Mouse (Mus musculus) ES-E14 (cell line): ENCODE results near the gene Pla2g1b. TPM values are rescaled to one million over a fixed set of nuclear protein-coding genes. Genes with fewer than 3 reads are reported as not detected.

Source experiments
- DNase-seq: peaks from one replicate; pipeline ENCODE4 v3.0.0-alpha.2; 2013; ENCODE audit warnings: low read depth, low spot score
- H3K27ac ChIP-seq: 2 replicates; pipeline ENCODE4 v1.5.1; 2012; ENCODE audit warnings: low read depth, mild to moderate bottlenecking, low read length, moderate library complexity, mixed read lengths; ENCODE audit not compliant: poor library complexity, insufficient read depth, severe bottlenecking
- H3K36me3 ChIP-seq: 2 replicates; pipeline ENCODE4 v1.6.1; 2012; ENCODE audit warnings: mild to moderate bottlenecking, low read length, moderate library complexity, mixed read lengths; ENCODE audit not compliant: control insufficient read depth, poor library complexity, insufficient read depth, severe bottlenecking
- H3K4me1 ChIP-seq, 2 experiments: fragments of 150-350 bp in 1 of 2; sonication (generic) in 1 of 2; 2 replicates each; pipeline ENCODE4 v1.6.1; 2012; ENCODE audit warnings: low read length in 2 of 2, mild to moderate bottlenecking in 1 of 2, mixed read lengths in 1 of 2; ENCODE audit not compliant: control insufficient read depth in 2 of 2, insufficient read depth in 2 of 2, poor library complexity in 1 of 2
- H3K4me3 ChIP-seq, 2 experiments: fragments of 150-350 bp in 1 of 2; sonication (generic) in 1 of 2; 2 replicates each; pipeline ENCODE4 v1.5.1; 2012; ENCODE audit warnings: low read length in 2 of 2, low read depth in 1 of 2, mild to moderate bottlenecking in 1 of 2, mixed read lengths in 1 of 2; ENCODE audit not compliant: insufficient read depth in 1 of 2, poor library complexity in 1 of 2, severe bottlenecking in 1 of 2
- H3K9ac ChIP-seq: 2 replicates; pipeline ENCODE4 v1.6.1; 2012; ENCODE audit warnings: low read depth, mild to moderate bottlenecking, low read length, mixed read lengths; ENCODE audit not compliant: poor library complexity, insufficient read depth, severe bottlenecking
- H3K9me3 ChIP-seq: fragments of 150-350 bp; sonication (generic); 2 replicates; pipeline ENCODE4 v1.6.1; 2012; ENCODE audit warnings: low read depth, mild to moderate bottlenecking, low read length; ENCODE audit not compliant: control insufficient read depth, insufficient read depth
- CHD2 ChIP-seq: IDR thresholded peaks from 2 replicates; pipeline ENCODE4 v1.6.1; 2014; ENCODE audit warnings: mild to moderate bottlenecking, low read depth, low read length, inconsistent platforms
- HCFC1 ChIP-seq: IDR thresholded peaks from 2 replicates; pipeline ENCODE4 v1.6.1; 2012; ENCODE audit warnings: low read length, inconsistent platforms, borderline replicate concordance; ENCODE audit not compliant: insufficient read depth
- MAFK ChIP-seq: IDR thresholded peaks from 2 replicates; pipeline ENCODE4 v1.6.1; 2014; ENCODE audit warnings: mild to moderate bottlenecking, low read depth, low read length, inconsistent platforms; ENCODE audit not compliant: insufficient read depth
- ZC3H11A ChIP-seq: IDR thresholded peaks from 2 replicates; pipeline ENCODE4 v1.6.1; 2012; ENCODE audit warnings: low read depth, mild to moderate bottlenecking, inconsistent platforms, low read length, borderline replicate concordance
- ZNF384 ChIP-seq: IDR thresholded peaks from 2 replicates; pipeline ENCODE4 v1.6.1; 2012; ENCODE audit warnings: low read depth, low read length, inconsistent platforms
- in situ Hi-C, 2 experiments: fragments of 600-800 bp; cut with MboI; formaldehyde crosslinking; loops; one replicate each; pipeline ENCODE4 v1.15.1; 2025; ENCODE audit warnings: low sequenced_read_pairs in 2 of 2, inconsistent platforms in 1 of 2; ENCODE audit not compliant: unreplicated experiment in 2 of 2
- total RNA-seq: library from RNA; depleted of rRNA; stranded (reverse); fragments of 300-350 nt; gene quantifications from 2 replicates; pipeline ENCODE4 v1.2.3, GENCODE M21; 2012

Gene Pla2g1b
- total RNA-seq, 1 experiment: 31.1 TPM

DNA sequence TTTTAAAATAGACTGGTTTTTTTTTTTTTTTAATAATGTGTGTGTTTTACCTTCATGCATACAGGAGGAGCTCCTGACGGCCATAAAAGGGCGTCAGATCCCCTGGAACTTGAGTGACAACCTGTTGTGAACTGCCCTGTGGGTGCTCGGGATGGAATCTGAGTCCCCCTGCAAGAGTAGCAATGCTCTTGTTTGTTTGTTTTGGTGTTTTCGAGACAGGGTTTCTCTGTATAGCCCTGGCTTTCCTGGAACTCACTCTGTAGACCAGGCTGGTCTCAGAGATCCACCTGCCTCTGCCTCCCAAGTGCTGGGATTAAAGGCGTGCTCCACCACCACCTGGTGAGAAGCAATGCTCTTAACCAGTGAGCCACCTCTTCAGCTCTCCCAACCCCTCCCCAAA lies 18.9 kb downstream of the Pla2g1b start:
- no peaks in the 10 kb centered on the region for H3K9me3 ChIP-seq
- in situ Hi-C loops: no loop called here
- H3K4me1 ChIP-seq: peaks cover 0 to 10% of the 10 kb centered on the region in 2 experiments; a peak in 2 of 4 replicates
- TF ChIP-seq MAFK (no peak), ZNF384 (no peak)
- H3K27ac ChIP-seq: no peak overlapping the region; the same call in 1 of the 2 replicates
- H3K36me3 ChIP-seq: no peaks in the 10 kb centered on the region
- H3K9ac ChIP-seq: no peak overlapping the region; the same call in 1 of the 2 replicates
- DNase-seq: no peak
- H3K4me3 ChIP-seq: peak overlapping the region in 1 of 2 experiments; percentile 73; a peak in 2 of 4 replicates

DNA sequence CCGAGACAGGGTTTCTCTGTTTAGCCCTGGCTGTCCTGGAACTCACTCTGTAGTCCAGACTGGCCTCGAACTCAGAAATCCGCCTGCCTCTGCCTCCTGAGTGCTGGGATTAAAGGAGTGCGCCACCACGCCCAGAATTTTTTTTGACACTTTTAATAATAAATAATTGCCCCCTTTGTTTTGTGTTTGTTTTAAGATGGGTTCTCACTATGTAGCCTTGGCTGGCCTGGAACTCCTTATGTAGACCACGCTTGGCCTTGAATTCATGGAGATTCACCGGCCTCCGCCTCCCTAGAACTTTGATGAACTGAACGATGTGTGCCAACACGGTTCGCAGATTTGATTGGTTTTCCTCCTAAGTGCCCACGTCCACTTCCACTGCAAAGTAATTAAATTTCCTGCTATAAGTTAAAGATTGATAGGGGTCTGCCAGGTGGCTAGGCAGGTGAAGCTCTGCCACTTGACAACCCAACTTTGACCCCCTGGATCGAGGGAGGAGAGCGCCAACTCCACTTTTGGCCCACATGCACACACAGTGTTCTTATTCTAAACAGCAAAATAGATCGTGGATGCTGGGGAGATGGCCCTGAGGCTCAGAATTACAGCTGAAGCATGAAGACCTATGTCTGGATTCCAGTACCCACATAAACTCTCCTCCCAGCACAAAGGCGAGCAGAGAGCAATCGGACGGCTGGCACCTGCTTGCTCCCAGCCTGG lies 19.6 kb downstream of the Pla2g1b start:
- Histone ChIP-seq H3K9ac (no peak overlapping the region), H3K4me3 (no peak overlapping the region), H3K9me3 (no peaks in the 10 kb centered on the region), H3K4me1 (peaks cover 0 to 10% of the 10 kb centered on the region in 2 experiments; a peak in 2 of 4 replicates), H3K27ac (no peak overlapping the region), H3K36me3 (no peaks in the 10 kb centered on the region)
- TF ChIP-seq MAFK (no peak), HCFC1 (no peak), CHD2 (no peak), ZC3H11A (no peak), ZNF384 (no peak)
- DNase-seq: no peak
- in situ Hi-C loops: no loop called here

DNA sequence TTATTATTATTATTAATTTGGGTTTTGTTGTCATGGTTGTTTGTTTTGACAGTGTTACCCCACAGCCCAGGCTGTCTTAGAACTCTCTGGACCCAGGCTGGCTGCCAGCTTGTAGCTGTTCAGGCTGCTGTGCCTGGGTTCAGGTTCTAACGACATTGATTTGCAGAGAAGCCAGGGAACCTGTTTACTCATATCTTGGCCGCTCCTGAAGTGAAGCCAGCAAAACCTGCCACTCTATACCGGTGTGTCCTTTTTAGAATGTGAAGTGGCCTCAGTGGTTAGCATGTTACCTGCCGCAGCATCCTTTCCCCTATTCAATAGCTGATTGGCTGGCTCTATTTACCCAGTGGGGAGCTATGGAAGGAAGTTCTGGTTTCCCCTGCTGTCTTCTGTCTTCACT lies 20.7 kb downstream of the Pla2g1b start:
- Histone ChIP-seq H3K4me3 (no peak overlapping the region), H3K9ac (no peak overlapping the region), H3K36me3 (no peaks in the 10 kb centered on the region), H3K4me1 (peaks cover 0 to 10% of the 10 kb centered on the region in 2 experiments; a peak in 2 of 4 replicates), H3K27ac (no peak overlapping the region), H3K9me3 (no peaks in the 10 kb centered on the region)
- no peak for TF ChIP-seq CHD2
- no peak for TF ChIP-seq HCFC1
- no peak for TF ChIP-seq ZC3H11A
- no peak for TF ChIP-seq ZNF384
- no peak for TF ChIP-seq MAFK
- in situ Hi-C loops: no loop called here
- DNase-seq: no peak

DNA sequence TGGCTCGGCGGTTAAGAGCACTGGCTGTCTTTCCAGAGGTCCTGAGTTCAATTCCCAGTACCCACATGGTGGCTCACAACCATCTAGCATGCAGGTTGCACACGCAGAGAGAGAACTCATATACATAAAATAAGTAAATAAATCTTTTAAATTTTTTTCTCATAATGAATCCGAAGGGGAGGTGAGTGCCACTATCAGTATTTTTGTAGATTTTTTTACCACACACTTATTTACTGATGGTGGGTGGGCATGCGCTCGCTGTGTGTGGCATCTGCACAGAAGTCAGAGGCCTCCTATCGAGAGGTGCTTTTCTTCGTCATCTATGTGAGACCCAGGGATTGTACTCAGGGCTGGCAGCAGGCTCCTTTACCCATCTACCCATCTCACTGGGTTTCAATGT lies 21.3 kb downstream of the Pla2g1b start:
- TF ChIP-seq HCFC1 (no peak), ZNF384 (no peak), MAFK (no peak), CHD2 (no peak), ZC3H11A (no peak)
- Histone ChIP-seq H3K9ac (no peak overlapping the region), H3K27ac (no peak overlapping the region), H3K9me3 (no peaks in the 10 kb centered on the region), H3K36me3 (no peaks in the 10 kb centered on the region), H3K4me1 (peaks cover 0 to 12% of the 10 kb centered on the region in 2 experiments; a peak in 2 of 4 replicates), H3K4me3 (no peak overlapping the region)
- in situ Hi-C loops: no loop called here
- no peak for DNase-seq
